Mouse (Mus musculus): Measurements from ENCODE around the gene Col15a1.

DNA sequence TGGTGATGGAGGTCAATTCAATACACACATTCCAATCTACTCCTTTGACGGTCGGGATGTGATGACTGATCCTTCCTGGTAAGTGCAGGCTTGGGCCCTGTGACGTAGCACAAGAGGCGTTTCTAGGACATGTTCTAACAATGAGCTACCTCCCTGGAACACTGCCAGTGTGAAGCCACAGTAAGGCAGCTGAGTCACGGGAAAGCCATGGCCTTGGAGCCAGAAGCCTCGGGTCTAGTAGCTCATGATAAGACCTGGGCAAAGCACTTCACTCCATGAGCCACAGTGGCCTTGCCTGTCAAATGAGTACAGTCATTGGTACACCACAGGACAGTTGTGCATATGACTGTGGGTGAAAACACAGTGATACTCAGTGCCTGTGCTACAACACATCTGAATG is 102.9 kb downstream of the Col15a1 start:
- no peak for TF ChIP-seq CTCF (IDR thresholded peaks at IDR 0.05; ENCODE audit: low read depth)
- no peak for TF ChIP-seq EP300 (optimal IDR thresholded peaks at IDR 0.05)
